Mouse (Mus musculus): Measurements from ENCODE around the gene Slc17a6. TPM values are rescaled to one million over a fixed set of nuclear protein-coding genes. Genes with fewer than 3 reads are reported as not detected.

Slc17a6 gene
- polyA plus RNA-seq, 1 experiment from 2014 or later: not detected

GRCm38 (mm10) chr7:51627001-51627631, 5.3 kb downstream of the Slc17a6 start:
- Histone ChIP-seq H3K4me3 (replicated peaks; ENCODE audit: low read depth, low read length) (no peak overlapping the region), H3K27ac (no peak overlapping the region), H3K4me2 (ENCODE audit: low read length) (no peak overlapping the region), H3K36me3 (ENCODE audit: insufficient read depth, low read length) (no peaks in the 10 kb centered on the region), H3K4me1 (replicated peaks; ENCODE audit: insufficient read depth, low read length) (no peaks in the 10 kb centered on the region), H3K27me3 (ENCODE audit: insufficient read depth, low read length) (peaks cover 62% of the 10 kb centered on the region), H3K9ac (ENCODE audit: low read depth, low read length) (no peak overlapping the region), H3K9me3 (replicated peaks; ENCODE audit: low read length) (no peaks in the 10 kb centered on the region)
- DNase-seq (ENCODE audit: low spot score) (no peak), ATAC-seq (replicated peaks; ENCODE audit: low FRiP score, low read depth) (no peak)
- WGBS: 1% methylated on average over 26 of the region's 26 CpGs
- TF ChIP-seq CTCF (IDR thresholded peaks at IDR 0.05; ENCODE audit: low read depth): no peak

- no peak overlapping the region for H3K4me3 ChIP-seq (replicated peaks; ENCODE audit: low read depth, low read length)
- peaks cover 61% of the 10 kb centered on the region for H3K27me3 ChIP-seq (ENCODE audit: insufficient read depth, low read length)
- H3K4me2 ChIP-seq (ENCODE audit: low read length): no peak overlapping the region
- H3K36me3 ChIP-seq (ENCODE audit: insufficient read depth, low read length): no peaks in the 10 kb centered on the region
- no peak overlapping the region for H3K9ac ChIP-seq (ENCODE audit: low read depth, low read length)
- H3K4me1 ChIP-seq (replicated peaks; ENCODE audit: insufficient read depth, low read length): no peaks in the 10 kb centered on the region
- no peak for ATAC-seq (replicated peaks; ENCODE audit: low FRiP score, low read depth)
- WGBS: 2% methylated on average over 9 of the region's 9 CpGs
- H3K27ac ChIP-seq: no peak overlapping the region
- no peak for DNase-seq (ENCODE audit: low spot score)
- H3K9me3 ChIP-seq (replicated peaks; ENCODE audit: low read length): no peaks in the 10 kb centered on the region
- no peak for TF ChIP-seq CTCF (IDR thresholded peaks at IDR 0.05; ENCODE audit: low read depth)
Measured at GRCm38 (mm10) chr7:51627666-51628065, 5.9 kb downstream of the Slc17a6 start.

GRCm38 (mm10) chr7:51628349-51628748, 6.5 kb downstream of the Slc17a6 start:
- no peak for TF ChIP-seq CTCF (IDR thresholded peaks at IDR 0.05; ENCODE audit: low read depth)
- ATAC-seq (replicated peaks; ENCODE audit: low FRiP score, low read depth): no peak
- no peak overlapping the region for H3K9ac ChIP-seq (ENCODE audit: low read depth, low read length)
- no peaks in the 10 kb centered on the region for H3K36me3 ChIP-seq (ENCODE audit: insufficient read depth, low read length)
- no peak overlapping the region for H3K27ac ChIP-seq
- no peaks in the 10 kb centered on the region for H3K4me1 ChIP-seq (replicated peaks; ENCODE audit: insufficient read depth, low read length)
- no peak overlapping the region for H3K4me3 ChIP-seq (replicated peaks; ENCODE audit: low read depth, low read length)
- H3K4me2 ChIP-seq (ENCODE audit: low read length): no peak overlapping the region
- DNase-seq (ENCODE audit: low spot score): no peak
- no peaks in the 10 kb centered on the region for H3K9me3 ChIP-seq (replicated peaks; ENCODE audit: low read length)
- peaks cover 61% of the 10 kb centered on the region for H3K27me3 ChIP-seq (ENCODE audit: insufficient read depth, low read length)
- WGBS: 3% methylated on average over 9 of the region's 9 CpGs

- no peak overlapping the region for H3K4me3 ChIP-seq (replicated peaks; ENCODE audit: low read depth, low read length)
- peaks cover 52% of the 10 kb centered on the region for H3K27me3 ChIP-seq (ENCODE audit: insufficient read depth, low read length)
- DNase-seq (ENCODE audit: low spot score) (no peak), ATAC-seq (replicated peaks; ENCODE audit: low FRiP score, low read depth) (no peak)
- no peak overlapping the region for H3K27ac ChIP-seq
- TF ChIP-seq CTCF (IDR thresholded peaks at IDR 0.05; ENCODE audit: low read depth): no peak
- H3K36me3 ChIP-seq (ENCODE audit: insufficient read depth, low read length): no peaks in the 10 kb centered on the region
- H3K4me2 ChIP-seq (ENCODE audit: low read length): no peak overlapping the region
- H3K9ac ChIP-seq (ENCODE audit: low read depth, low read length): no peak overlapping the region
- no peaks in the 10 kb centered on the region for H3K4me1 ChIP-seq (replicated peaks; ENCODE audit: insufficient read depth, low read length)
- H3K9me3 ChIP-seq (replicated peaks; ENCODE audit: low read length): no peaks in the 10 kb centered on the region
- WGBS: 8% methylated on average over 3 of the region's 3 CpGs
Measured at GRCm38 (mm10) chr7:51629206-51629605, 7.4 kb downstream of the Slc17a6 start.

GRCm38 (mm10) chr7:51631171-51631570, 9.4 kb downstream of the Slc17a6 start:
- WGBS: 63% methylated on average over 3 of the region's 3 CpGs
- DNase-seq (ENCODE audit: low spot score): no peak
- no peak overlapping the region for H3K4me2 ChIP-seq (ENCODE audit: low read length)
- H3K36me3 ChIP-seq (ENCODE audit: insufficient read depth, low read length): no peaks in the 10 kb centered on the region
- no peak overlapping the region for H3K27ac ChIP-seq
- H3K9ac ChIP-seq (ENCODE audit: low read depth, low read length): no peak overlapping the region
- H3K27me3 ChIP-seq (ENCODE audit: insufficient read depth, low read length): peaks cover 33% of the 10 kb centered on the region
- TF ChIP-seq CTCF (IDR thresholded peaks at IDR 0.05; ENCODE audit: low read depth): no peak
- no peak for ATAC-seq (replicated peaks; ENCODE audit: low FRiP score, low read depth)
- no peaks in the 10 kb centered on the region for H3K4me1 ChIP-seq (replicated peaks; ENCODE audit: insufficient read depth, low read length)
- no peaks in the 10 kb centered on the region for H3K9me3 ChIP-seq (replicated peaks; ENCODE audit: low read length)
- H3K4me3 ChIP-seq (replicated peaks; ENCODE audit: low read depth, low read length): no peak overlapping the region

GRCm38 (mm10) chr7:51632543-51633229, 10.9 kb downstream of the Slc17a6 start:
- Histone ChIP-seq H3K4me3 (replicated peaks; ENCODE audit: low read depth, low read length) (no peak overlapping the region), H3K36me3 (ENCODE audit: insufficient read depth, low read length) (no peaks in the 10 kb centered on the region), H3K4me2 (ENCODE audit: low read length) (no peak overlapping the region), H3K4me1 (replicated peaks; ENCODE audit: insufficient read depth, low read length) (no peaks in the 10 kb centered on the region), H3K27ac (no peak overlapping the region), H3K9ac (ENCODE audit: low read depth, low read length) (no peak overlapping the region), H3K27me3 (ENCODE audit: insufficient read depth, low read length) (peaks cover 18% of the 10 kb centered on the region), H3K9me3 (replicated peaks; ENCODE audit: low read length) (no peaks in the 10 kb centered on the region)
- no peak for TF ChIP-seq CTCF (IDR thresholded peaks at IDR 0.05; ENCODE audit: low read depth)
- no peak for DNase-seq (ENCODE audit: low spot score)
- no peak for ATAC-seq (replicated peaks; ENCODE audit: low FRiP score, low read depth)
- WGBS: 11% methylated on average over 9 of the region's 9 CpGs
